Mouse (Mus musculus) embryonic facial prominence, embryonic 11.5 days (tissue): ENCODE results near the gene Itgb5. TPM values are rescaled to one million over a fixed set of nuclear protein-coding genes. Genes with fewer than 3 reads are reported as not detected.

Source experiments
- ATAC-seq: fragments of 200-750 bp; cut with Nextera tagmentation; replicated peaks from 2 replicates; pipeline ENCODE4 v1.8.0; 2017; ENCODE audit warnings: low read depth; ENCODE audit not compliant: insufficient number of reproducible peaks, low FRiP score, low TSS enrichment
- DNase-seq: peaks from one replicate; pipeline ENCODE4 v3.0.0-alpha.2; 2015; ENCODE audit warnings: low spot score
- H3K27ac ChIP-seq: fragments of 300-500 bp; sonication (generic); replicated peaks from 2 replicates; pipeline ENCODE4 v1.5.1; 2014; ENCODE audit warnings: mild to moderate bottlenecking, low read depth, low read length, control low read depth
- H3K27me3 ChIP-seq: fragments of 300-500 bp; sonication (generic); 2 replicates; pipeline ENCODE4 v1.6.1; 2014; ENCODE audit warnings: mild to moderate bottlenecking, low read length, moderate library complexity, mixed read lengths; ENCODE audit not compliant: control insufficient read depth, insufficient read depth
- H3K36me3 ChIP-seq: fragments of 300-500 bp; sonication (generic); replicated peaks from 2 replicates; pipeline ENCODE4 v1.6.1; 2014; ENCODE audit warnings: low read depth, mild to moderate bottlenecking, low read length, moderate library complexity, mixed read lengths; ENCODE audit not compliant: control insufficient read depth, insufficient read depth
- H3K4me1 ChIP-seq: fragments of 300-500 bp; sonication (generic); 2 replicates; pipeline ENCODE4 v1.6.1; 2014; ENCODE audit warnings: low read length, mixed read lengths; ENCODE audit not compliant: control insufficient read depth, insufficient read depth
- H3K4me2 ChIP-seq: fragments of 300-500 bp; sonication (generic); 2 replicates; pipeline ENCODE4 v1.6.1; 2014; ENCODE audit warnings: low read depth, mild to moderate bottlenecking, control low read depth, low read length, moderate library complexity
- H3K4me3 ChIP-seq: fragments of 300-500 bp; sonication (generic); 2 replicates; pipeline ENCODE4 v1.5.1; 2014; ENCODE audit warnings: low read depth, low read length, control low read depth
- H3K9ac ChIP-seq: fragments of 300-500 bp; sonication (generic); replicated peaks from 2 replicates; pipeline ENCODE4 v1.6.1; 2014; ENCODE audit warnings: mild to moderate bottlenecking, control low read depth, low read length
- H3K9me3 ChIP-seq: fragments of 300-500 bp; sonication (generic); replicated peaks from 2 replicates; pipeline ENCODE4 v1.6.1; 2016; ENCODE audit warnings: mild to moderate bottlenecking, low read length, inconsistent platforms, mixed read lengths; ENCODE audit not compliant: control insufficient read depth
- WGBS: fragments of 180-500 bp; shearing (Covaris S2); extraction: QIAGEN DNeasy Blood & Tissue Kit; methylation state at CpG from one replicate; pipeline ENCODE4 v1.1.7; 2014; 5-methylcytosine and 5-hydroxymethylcytosine counted together
- polyA plus RNA-seq: library from polyadenylated mRNA; unstranded; fragments of >200 nt; fragmentation: Nextera tagmentation; extraction: Ambion mirVana; gene quantifications from 2 replicates; pipeline ENCODE4 v1.2.1, GENCODE M21; 2014

Itgb5 gene
- polyA plus RNA-seq, 1 experiment from 2014 or later = 80.3 TPM

- WGBS = 85% methylated on average over 7 of the region's 7 CpGs
- Histone ChIP-seq H3K4me3 (no peak overlapping the region), H3K9ac (no peak overlapping the region), H3K27ac (no peak overlapping the region), H3K27me3 (no peaks in the 10 kb centered on the region), H3K9me3 (no peaks in the 10 kb centered on the region), H3K4me1 (no peaks in the 10 kb centered on the region), H3K36me3 (no peaks in the 10 kb centered on the region), H3K4me2 (no peak overlapping the region)
- DNase-seq = no peak
- no peak for ATAC-seq
Measured at GRCm38 (mm10) chr16:33986993-33987392, 157.5 kb downstream of the Itgb5 start.

- Histone ChIP-seq H3K36me3 (no peaks in the 10 kb centered on the region), H3K4me2 (no peak overlapping the region), H3K27me3 (no peaks in the 10 kb centered on the region), H3K27ac (no peak overlapping the region), H3K4me1 (no peaks in the 10 kb centered on the region), H3K9ac (no peak overlapping the region), H3K9me3 (no peaks in the 10 kb centered on the region), H3K4me3 (no peak overlapping the region)
- ATAC-seq (no peak), DNase-seq (peak; percentile 69)
- WGBS = 54% methylated on average over 17 of the region's 17 CpGs
Measured at GRCm38 (mm10) chr16:33988358-33989012, 159.0 kb downstream of the Itgb5 start.

GRCm38 (mm10) chr16:33989106-33989505 is 159.6 kb downstream of the Itgb5 start:
- WGBS = 95% methylated on average over 1 of the region's 1 CpGs
- DNase-seq (no peak), ATAC-seq (no peak)
- H3K27ac ChIP-seq = no peak overlapping the region
- no peaks in the 10 kb centered on the region for H3K9me3 ChIP-seq
- no peaks in the 10 kb centered on the region for H3K4me1 ChIP-seq
- H3K4me3 ChIP-seq = no peak overlapping the region
- no peak overlapping the region for H3K4me2 ChIP-seq
- H3K27me3 ChIP-seq = no peaks in the 10 kb centered on the region
- no peaks in the 10 kb centered on the region for H3K36me3 ChIP-seq
- H3K9ac ChIP-seq = no peak overlapping the region

GRCm38 (mm10) chr16:33990712-33991111 is 161.2 kb downstream of the Itgb5 start:
- no peak for ATAC-seq
- H3K27me3 ChIP-seq = no peaks in the 10 kb centered on the region
- no peak overlapping the region for H3K9ac ChIP-seq

GRCm38 (mm10) chr16:33994321-33994720 is 164.9 kb downstream of the Itgb5 start:
- Histone ChIP-seq H3K4me2 (no peak overlapping the region), H3K9ac (no peak overlapping the region), H3K36me3 (no peaks in the 10 kb centered on the region), H3K4me1 (no peaks in the 10 kb centered on the region), H3K4me3 (no peak overlapping the region), H3K27me3 (no peaks in the 10 kb centered on the region), H3K9me3 (no peaks in the 10 kb centered on the region), H3K27ac (no peak overlapping the region)
- DNase-seq = no peak
- no peak for ATAC-seq
- 76% methylated on average over 6 of the region's 6 CpGs for WGBS

More at GRCm38 (mm10) chr16:33990712-33991111, 161.2 kb downstream of the Itgb5 start:
- H3K4me1 ChIP-seq = no peaks in the 10 kb centered on the region
- no peak overlapping the region for H3K4me2 ChIP-seq
- DNase-seq = no peak
- H3K36me3 ChIP-seq = no peaks in the 10 kb centered on the region
- H3K4me3 ChIP-seq = no peak overlapping the region
- H3K27ac ChIP-seq = no peak overlapping the region
- no peaks in the 10 kb centered on the region for H3K9me3 ChIP-seq
- 79% methylated on average over 4 of the region's 4 CpGs for WGBS

DNA sequence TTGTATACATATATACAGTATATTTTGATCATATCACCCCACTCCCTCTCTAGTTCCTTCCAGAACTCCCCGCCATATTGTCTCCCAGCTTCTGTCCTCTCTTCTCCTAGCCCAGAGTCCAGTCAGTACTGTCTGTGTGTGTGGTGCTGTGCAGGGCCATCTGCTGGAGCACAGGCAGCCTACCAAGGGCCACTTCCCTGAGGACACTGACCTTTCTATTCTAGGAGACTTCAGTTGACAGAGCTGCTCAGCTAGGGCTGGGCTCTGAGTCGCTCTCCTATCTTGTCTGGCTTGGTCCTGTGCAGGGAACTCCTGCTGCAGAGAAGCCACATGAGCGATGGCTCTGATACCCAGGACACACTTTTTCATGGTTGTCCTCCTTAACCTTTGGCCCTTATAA is 166.0 kb downstream of the Itgb5 start:
- no peaks in the 10 kb centered on the region for H3K36me3 ChIP-seq
- WGBS = 76% methylated on average over 3 of the region's 3 CpGs
- ATAC-seq = no peak
- no peaks in the 10 kb centered on the region for H3K4me1 ChIP-seq
- H3K27me3 ChIP-seq = no peaks in the 10 kb centered on the region
- H3K4me2 ChIP-seq = no peak overlapping the region
- no peak overlapping the region for H3K4me3 ChIP-seq
- no peak overlapping the region for H3K27ac ChIP-seq
- no peak for DNase-seq
- H3K9me3 ChIP-seq = no peaks in the 10 kb centered on the region
- no peak overlapping the region for H3K9ac ChIP-seq

GRCm38 (mm10) chr16:33996030-33996429 is 166.6 kb downstream of the Itgb5 start:
- WGBS = 15% methylated on average over 5 of the region's 5 CpGs
- H3K9ac ChIP-seq = no peak overlapping the region
- no peak for ATAC-seq

GRCm38 (mm10) chr16:33998011-33998410 is 168.5 kb downstream of the Itgb5 start:
- WGBS = 84% methylated on average over 6 of the region's 6 CpGs
- H3K9ac ChIP-seq = no peak overlapping the region
- H3K27ac ChIP-seq = no peak overlapping the region
- no peaks in the 10 kb centered on the region for H3K9me3 ChIP-seq
- H3K4me3 ChIP-seq = no peak overlapping the region
- no peak for ATAC-seq
- H3K27me3 ChIP-seq = no peaks in the 10 kb centered on the region
- no peaks in the 10 kb centered on the region for H3K36me3 ChIP-seq
- H3K4me2 ChIP-seq = no peak overlapping the region
- no peak for DNase-seq
- H3K4me1 ChIP-seq = no peaks in the 10 kb centered on the region

More at GRCm38 (mm10) chr16:33996030-33996429, 166.6 kb downstream of the Itgb5 start:
- Histone ChIP-seq H3K4me2 (no peak overlapping the region), H3K4me3 (no peak overlapping the region), H3K36me3 (no peaks in the 10 kb centered on the region), H3K4me1 (no peaks in the 10 kb centered on the region), H3K9me3 (no peaks in the 10 kb centered on the region), H3K27ac (no peak overlapping the region), H3K27me3 (no peaks in the 10 kb centered on the region)
- peak; percentile 85 for DNase-seq
